Mouse (Mus musculus): ENCODE data around the gene Smarca2.

- TF ChIP-seq CTCF (IDR thresholded peaks at IDR 0.05; ENCODE audit: control insufficient read depth, insufficient read depth, insufficient read length) = no peak
- TF ChIP-seq FOSL1 (IDR thresholded peaks at IDR 0.05; ENCODE audit: insufficient read depth, low read length, poor library complexity, severe bottlenecking) = no peak
- TF ChIP-seq MAX (IDR thresholded peaks at IDR 0.05) = no peak
- TF ChIP-seq USF1 (IDR thresholded peaks at IDR 0.05; ENCODE audit: low read depth) = no peak
- no peak for TF ChIP-seq MYOG (IDR thresholded peaks at IDR 0.05; ENCODE audit: control insufficient read depth, extremely low read depth, insufficient read length)
Observed at GRCm38 (mm10) chr19:26734704-26735109, 129.9 kb downstream of the Smarca2 start.
